Mouse (Mus musculus): ENCODE measurements around the gene Mapk8. TPM values are rescaled to one million over a fixed set of nuclear protein-coding genes. Genes with fewer than 3 reads are reported as not detected.

The Mapk8 gene
- polyA plus RNA-seq, 1 experiment from 2014 or later: 41.2 TPM

DNA sequence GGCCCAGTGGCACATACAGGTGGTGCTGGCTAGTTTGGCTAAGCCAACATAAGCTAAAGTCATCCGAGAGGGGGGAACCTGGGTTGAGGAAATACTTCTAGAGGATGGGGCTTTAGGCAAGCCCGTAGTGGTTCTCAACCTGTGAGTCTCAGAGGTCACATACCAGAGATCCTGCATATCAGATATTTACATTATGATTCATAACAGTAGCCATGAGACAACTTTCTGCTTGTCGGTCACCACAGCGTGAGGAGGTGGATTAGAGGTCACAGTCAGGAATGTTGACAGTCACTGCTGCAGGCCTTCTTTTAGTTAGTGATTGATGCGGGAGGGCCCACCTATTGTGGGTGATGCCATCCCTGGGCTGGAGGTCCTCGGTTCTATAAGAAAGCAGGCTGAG, 111.2 kb downstream of the Mapk8 start:
- no peaks in the 10 kb centered on the region for H3K27me3 ChIP-seq
- no peak overlapping the region for H3K27ac ChIP-seq (replicated peaks)
- H3K9me3 ChIP-seq: no peaks in the 10 kb centered on the region
- H3K4me2 ChIP-seq: no peak overlapping the region
- no peak overlapping the region for H3K4me3 ChIP-seq
- no peak for ATAC-seq (ENCODE audit: low read depth)
- peaks cover 6% of the 10 kb centered on the region; the same call in 1 of the 2 replicates for H3K4me1 ChIP-seq (replicated peaks)
- WGBS: 75% methylated on average over 6 of the region's 6 CpGs
- no peak overlapping the region for H3K9ac ChIP-seq
- no peaks in the 10 kb centered on the region for H3K36me3 ChIP-seq

DNA sequence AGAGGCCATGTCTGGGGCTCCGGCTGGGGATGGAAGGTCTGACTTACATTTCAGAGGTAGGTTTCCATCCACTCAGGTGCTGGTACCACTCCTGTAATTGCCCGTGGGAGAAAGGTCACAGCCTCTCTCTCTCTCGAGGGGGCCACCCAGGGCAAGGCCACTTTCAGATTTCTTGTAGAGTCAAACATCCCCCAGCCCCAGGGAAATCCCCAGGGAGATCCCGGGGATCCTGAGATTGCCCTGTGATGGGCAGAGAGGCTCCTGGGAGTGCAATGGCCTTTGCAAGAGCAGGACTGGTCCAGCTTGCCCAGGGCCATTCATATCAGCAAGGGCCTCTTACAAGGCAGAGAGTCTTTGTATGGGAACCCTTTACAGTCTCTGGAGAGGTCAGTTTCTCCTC, 112.6 kb downstream of the Mapk8 start:
- Histone ChIP-seq H3K9ac (no peak overlapping the region), H3K4me1 (replicated peaks) (peaks cover 6% of the 10 kb centered on the region; the same call in 1 of the 2 replicates), H3K27ac (replicated peaks) (no peak overlapping the region), H3K4me2 (no peak overlapping the region), H3K4me3 (no peak overlapping the region), H3K36me3 (no peaks in the 10 kb centered on the region), H3K27me3 (no peaks in the 10 kb centered on the region), H3K9me3 (no peaks in the 10 kb centered on the region)
- ATAC-seq (ENCODE audit: low read depth): no peak
- 82% methylated on average over 4 of the region's 4 CpGs for WGBS

DNA sequence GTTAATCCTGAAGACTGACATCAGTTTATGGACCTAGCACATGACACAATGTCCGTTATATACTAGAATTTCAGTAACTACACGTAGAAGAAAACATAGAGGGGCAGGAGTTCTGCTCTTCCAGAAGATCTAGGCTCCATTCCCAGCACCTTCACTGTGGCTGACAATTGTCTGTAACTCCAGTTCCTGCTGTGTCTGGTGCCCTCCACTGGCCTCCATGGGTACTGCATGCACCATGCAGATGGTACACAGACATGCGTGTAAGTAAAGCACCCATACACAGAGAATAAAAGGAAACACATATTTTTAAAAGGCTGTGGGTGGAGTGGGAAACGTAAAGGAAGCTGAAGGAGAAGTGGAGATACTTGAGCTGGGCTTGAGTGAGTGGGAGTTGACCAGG, 113.1 kb downstream of the Mapk8 start:
- H3K4me1 ChIP-seq (replicated peaks): peaks cover 6% of the 10 kb centered on the region; the same call in 1 of the 2 replicates
- no peak overlapping the region for H3K4me3 ChIP-seq
- no peaks in the 10 kb centered on the region for H3K36me3 ChIP-seq
- no peaks in the 10 kb centered on the region for H3K9me3 ChIP-seq
- H3K27ac ChIP-seq (replicated peaks): no peak overlapping the region
- H3K4me2 ChIP-seq: no peak overlapping the region
- 88% methylated on average over 4 of the region's 4 CpGs for WGBS
- H3K27me3 ChIP-seq: no peaks in the 10 kb centered on the region
- no peak for ATAC-seq (ENCODE audit: low read depth)
- H3K9ac ChIP-seq: no peak overlapping the region

DNA sequence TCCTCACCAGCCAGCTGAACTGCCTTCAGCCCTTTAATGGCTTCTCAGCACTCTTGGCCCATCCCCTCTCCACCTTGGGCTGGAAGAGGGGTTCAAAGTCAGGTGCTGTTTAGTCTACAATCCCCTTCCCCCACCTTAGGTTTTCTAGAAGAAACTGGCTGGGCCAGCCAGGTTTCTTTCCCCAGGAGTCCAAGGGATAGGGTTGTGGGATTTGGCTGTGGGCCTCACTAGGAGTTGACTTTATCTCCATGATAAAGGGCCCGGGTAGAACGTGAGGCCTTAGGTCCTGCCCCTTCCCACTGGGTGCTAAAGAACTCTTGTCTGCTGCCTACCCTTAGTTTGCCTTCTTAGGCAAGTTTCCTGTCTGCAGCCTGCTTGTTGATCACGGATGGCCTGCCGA, 115.3 kb downstream of the Mapk8 start:
- ATAC-seq (ENCODE audit: low read depth): no peak
- 47% methylated on average over 4 of the region's 4 CpGs for WGBS
- no peaks in the 10 kb centered on the region for H3K9me3 ChIP-seq
- no peak overlapping the region for H3K27ac ChIP-seq (replicated peaks)
- H3K4me1 ChIP-seq (replicated peaks): peaks cover 19% of the 10 kb centered on the region
- no peaks in the 10 kb centered on the region for H3K36me3 ChIP-seq
- no peak overlapping the region for H3K4me3 ChIP-seq
- no peak overlapping the region for H3K9ac ChIP-seq
- no peak overlapping the region for H3K4me2 ChIP-seq
- no peaks in the 10 kb centered on the region for H3K27me3 ChIP-seq

DNA sequence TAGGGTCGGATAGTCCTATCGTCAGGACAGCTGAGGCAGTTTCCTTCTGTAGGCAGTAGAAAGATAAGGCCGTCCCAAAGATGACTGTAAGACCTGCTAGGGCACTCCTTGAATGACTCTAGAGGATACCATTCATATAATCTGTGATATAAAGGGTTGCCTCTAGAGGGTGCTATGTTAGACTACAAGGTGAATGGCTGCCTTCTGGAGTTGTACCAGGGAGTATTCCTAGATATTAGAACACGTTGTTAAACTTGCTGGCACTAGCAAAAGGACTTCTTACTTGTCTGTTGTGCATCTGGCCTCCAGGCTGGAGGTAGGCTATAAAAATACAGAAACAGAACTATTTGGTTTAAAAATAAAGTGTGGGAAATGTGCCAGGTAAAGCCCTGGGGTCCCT, 116.0 kb downstream of the Mapk8 start:
- no peak overlapping the region for H3K9ac ChIP-seq
- H3K27me3 ChIP-seq: no peaks in the 10 kb centered on the region
- H3K27ac ChIP-seq (replicated peaks): no peak overlapping the region
- H3K4me2 ChIP-seq: no peak overlapping the region
- no peak for ATAC-seq (ENCODE audit: low read depth)
- 63% methylated on average over 4 of the region's 4 CpGs for WGBS
- H3K9me3 ChIP-seq: no peaks in the 10 kb centered on the region
- no peak overlapping the region for H3K4me3 ChIP-seq
- H3K4me1 ChIP-seq (replicated peaks): peaks cover 19% of the 10 kb centered on the region
- no peaks in the 10 kb centered on the region for H3K36me3 ChIP-seq

DNA sequence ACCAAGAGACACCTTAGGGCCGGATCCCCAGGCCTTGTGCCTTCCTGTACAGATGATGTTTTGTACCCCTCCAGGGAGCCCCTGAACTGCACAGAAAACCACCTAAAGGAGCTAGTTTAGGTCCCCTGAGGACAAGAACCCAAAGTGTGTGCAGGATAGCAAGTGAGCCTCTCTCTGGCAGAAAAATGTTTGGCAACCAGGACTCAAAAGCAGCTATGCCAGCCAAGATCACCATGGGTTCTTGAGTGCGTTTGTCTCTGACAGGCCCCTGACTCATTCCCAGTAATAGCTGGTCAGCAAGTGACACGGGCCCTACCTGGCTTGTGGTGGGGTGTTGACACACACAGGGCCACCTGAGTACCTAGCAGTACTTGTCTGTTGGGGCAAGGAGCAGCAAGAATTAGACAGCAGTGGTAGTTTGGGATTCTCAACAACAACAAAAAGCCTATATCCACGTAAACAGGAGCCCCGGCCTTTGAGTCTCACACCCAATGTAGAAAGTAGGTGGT, 117.6 kb downstream of the Mapk8 start:
- Histone ChIP-seq H3K27ac (replicated peaks) (no peak overlapping the region), H3K36me3 (no peaks in the 10 kb centered on the region), H3K4me3 (no peak overlapping the region), H3K9me3 (no peaks in the 10 kb centered on the region), H3K4me2 (no peak overlapping the region), H3K9ac (no peak overlapping the region), H3K4me1 (replicated peaks) (peaks cover 13% of the 10 kb centered on the region), H3K27me3 (no peaks in the 10 kb centered on the region)
- whole genome bisulfite sequencing: 88% methylated on average over 5 of the region's 5 CpGs
- ATAC-seq (ENCODE audit: low read depth): no peak

DNA sequence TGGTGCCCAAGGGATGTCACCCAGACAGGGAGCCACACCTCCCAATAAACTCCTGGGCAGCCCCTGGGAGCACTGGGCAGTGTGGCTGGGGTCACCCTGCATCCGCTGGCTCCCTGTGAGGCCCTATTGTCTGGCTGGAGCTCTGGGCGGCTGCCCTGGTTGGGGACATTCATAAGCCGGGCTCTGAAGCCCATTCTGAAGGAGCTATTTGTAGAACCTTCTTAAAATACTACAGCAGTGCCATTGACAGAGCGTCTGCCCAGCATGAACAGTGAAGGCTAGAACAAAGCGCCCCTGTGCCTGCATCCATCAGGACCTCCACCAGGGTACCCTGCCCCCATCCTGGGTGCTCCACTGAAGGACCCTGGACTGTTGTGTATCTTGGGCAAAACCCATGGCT, 118.6 kb downstream of the Mapk8 start:
- Histone ChIP-seq H3K27ac (replicated peaks) (no peak overlapping the region), H3K4me2 (no peak overlapping the region), H3K4me3 (no peak overlapping the region), H3K4me1 (replicated peaks) (peaks cover 13% of the 10 kb centered on the region), H3K9ac (no peak overlapping the region), H3K27me3 (no peaks in the 10 kb centered on the region), H3K9me3 (no peaks in the 10 kb centered on the region), H3K36me3 (no peaks in the 10 kb centered on the region)
- WGBS: 28% methylated on average over 5 of the region's 5 CpGs
- ATAC-seq (ENCODE audit: low read depth): peak; percentile 54; the same call in 1 of the 2 replicates

Other genes with a start within 250 kb of the Mapk8 start
- 8.1 and 9.2 TPM in 2 replicates for gene Arhgap22, start 233.1 kb downstream of the Mapk8 start, polyA plus RNA-seq (2015; fragmentation: Nextera tagmentation; extraction: Ambion mirVana)
- not detected in 2 replicates for gene Frmpd2, start 24.5 kb upstream of the Mapk8 start, polyA plus RNA-seq (2015; fragmentation: Nextera tagmentation; extraction: Ambion mirVana)
- 0.12 and 0.20 TPM in 2 replicates for gene Ptpn20, start 142.0 kb upstream of the Mapk8 start, polyA plus RNA-seq (2015; fragmentation: Nextera tagmentation; extraction: Ambion mirVana)

All from neural tube, embryonic 13.5 days (tissue).